Mouse (Mus musculus) granulocyte monocyte progenitor cell, adult 5-6 weeks (primary cell): ENCODE measurements around the gene Ctbp2. TPM values are rescaled to one million over a fixed set of nuclear protein-coding genes. Genes with fewer than 3 reads are reported as not detected.

ENCODE experiments used
- ATAC-seq: replicated peaks from 2 replicates; pipeline ENCODE4 v1.8.0; 2016; ENCODE audit warnings: mild to moderate bottlenecking, moderate TSS enrichment, inconsistent platforms; ENCODE audit not compliant: poor library complexity, severe bottlenecking
- total RNA-seq, 2 experiments: library from RNA; stranded (forward) in 1 of 2; stranded (reverse) in 1 of 2; fragments of 200-712, 200-1000 nt in 1 of 2; fragments of >200 nt in 1 of 2; fragmentation: Nextera tagmentation in 1 of 2; gene quantifications; 2 replicates each; pipeline ENCODE4 v1.2.3; 2014 to 2017

Gene Ctbp2
- total RNA-seq, 2 experiments from 2014 or later = 40.8 to 55.5 TPM

DNA sequence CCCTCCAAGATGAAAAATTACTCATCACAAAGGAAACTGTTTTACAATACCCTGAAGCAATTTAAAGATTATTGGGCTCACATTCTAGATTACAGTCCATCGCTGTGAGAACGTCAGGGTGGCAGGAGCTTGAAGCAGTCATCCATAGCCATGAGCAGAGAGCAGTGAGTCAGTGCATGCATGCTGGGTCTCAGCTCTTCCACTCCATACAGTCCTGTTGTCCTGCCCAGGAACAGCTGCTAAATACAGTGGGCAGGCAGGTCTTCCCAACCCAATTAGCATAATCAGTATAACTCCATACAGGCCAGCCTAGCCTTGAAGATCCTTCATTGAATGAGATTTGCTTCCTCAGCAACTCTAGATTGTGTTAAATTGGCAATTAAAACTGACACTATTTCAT lies 148.1 kb downstream of the Ctbp2 start:
- no peak for ATAC-seq

DNA sequence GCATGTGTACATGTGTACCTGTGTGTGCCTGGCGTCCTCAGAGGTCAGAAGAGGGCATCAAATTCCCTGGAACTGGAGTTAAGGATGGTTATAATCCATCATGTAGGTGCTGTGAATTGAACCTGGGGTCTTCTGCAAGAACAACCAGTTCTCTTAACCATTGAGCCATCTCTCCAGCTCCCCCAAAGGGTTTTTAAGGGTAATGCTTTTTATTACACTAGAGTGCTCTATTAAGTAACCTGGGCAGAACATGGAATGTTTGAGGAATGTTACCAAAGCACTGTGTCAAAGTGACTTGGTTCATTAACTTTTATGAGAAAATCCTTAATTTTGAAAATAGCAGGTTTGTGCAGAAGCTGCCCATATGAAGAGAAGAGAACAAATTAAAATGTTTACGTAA lies 152.1 kb downstream of the Ctbp2 start:
- ATAC-seq = no peak

DNA sequence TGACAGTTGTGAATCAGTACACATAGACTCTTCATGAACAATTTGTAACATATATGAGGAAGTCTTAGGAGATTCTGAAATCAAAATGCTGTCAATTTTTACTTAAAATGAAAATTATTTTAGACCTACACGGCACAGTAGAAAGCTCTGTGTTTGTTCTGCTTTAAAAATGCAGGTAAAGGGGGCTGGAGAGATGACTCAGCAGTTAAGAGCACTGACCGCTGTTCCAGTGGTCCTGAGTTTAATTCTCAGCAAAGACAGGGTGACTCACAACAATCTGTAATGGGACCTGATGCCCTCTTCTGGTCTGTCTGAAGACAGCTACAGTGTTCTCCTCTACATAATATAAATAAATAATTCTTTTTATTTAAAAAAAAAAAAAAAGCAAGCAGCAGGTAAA lies 158.4 kb downstream of the Ctbp2 start:
- no peak for ATAC-seq

DNA sequence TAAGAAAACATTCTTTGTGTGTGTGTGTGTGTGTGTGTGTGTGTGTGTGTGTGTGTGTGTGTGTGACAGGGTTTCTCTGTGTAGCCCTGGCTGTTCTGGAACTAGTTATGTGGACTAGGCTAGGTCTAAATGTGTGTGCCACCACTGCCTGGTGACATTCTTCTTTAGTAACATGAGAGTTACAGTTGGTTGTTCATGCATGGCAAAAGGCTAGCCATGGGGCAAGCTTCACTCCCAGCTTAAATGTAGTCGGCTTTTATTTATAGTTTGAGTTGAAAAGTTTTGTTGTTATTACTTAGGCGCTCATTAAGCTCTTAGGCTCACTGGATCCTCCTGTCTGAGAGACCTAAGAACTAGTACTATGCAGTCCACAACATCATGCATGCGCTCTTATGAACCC lies 159.8 kb downstream of the Ctbp2 start:
- ATAC-seq = no peak

DNA sequence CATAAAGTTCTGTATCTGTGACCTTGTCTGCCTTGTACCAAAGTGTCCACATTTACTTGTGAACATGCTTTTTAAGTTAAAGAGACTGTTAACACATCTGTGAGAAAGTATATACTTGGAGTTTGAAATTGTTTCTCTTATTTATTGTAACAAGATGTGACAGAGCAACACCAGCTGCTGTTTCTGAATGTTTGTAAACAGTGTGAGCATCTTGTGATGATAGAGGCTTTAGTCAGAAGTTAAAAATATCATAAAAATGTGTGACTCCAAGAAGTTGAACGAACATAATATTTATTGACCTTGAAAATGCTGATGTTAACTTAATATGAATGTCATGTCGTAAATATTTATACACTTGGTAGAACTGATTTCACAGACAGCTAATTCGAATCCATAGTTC lies 173.5 kb downstream of the Ctbp2 start:
- no peak for ATAC-seq

DNA sequence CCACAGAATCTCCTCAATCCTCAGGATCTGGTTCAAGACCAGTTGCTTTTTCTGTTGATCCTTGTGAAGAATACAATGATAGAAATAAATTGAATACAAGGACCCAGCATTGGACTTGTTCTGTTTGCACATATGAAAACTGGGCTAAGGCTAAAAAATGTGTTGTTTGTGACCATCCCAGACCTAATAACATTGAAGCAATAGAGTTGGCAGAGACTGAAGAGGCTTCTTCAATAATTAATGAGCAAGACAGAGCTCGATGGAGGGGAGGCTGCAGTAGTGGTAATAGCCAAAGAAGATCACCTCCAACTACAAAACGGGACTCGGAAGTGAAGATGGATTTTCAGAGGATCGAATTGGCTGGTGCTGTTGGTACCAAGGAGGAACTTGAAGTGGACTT lies 174.2 kb downstream of the Ctbp2 start:
- no peak for ATAC-seq

DNA sequence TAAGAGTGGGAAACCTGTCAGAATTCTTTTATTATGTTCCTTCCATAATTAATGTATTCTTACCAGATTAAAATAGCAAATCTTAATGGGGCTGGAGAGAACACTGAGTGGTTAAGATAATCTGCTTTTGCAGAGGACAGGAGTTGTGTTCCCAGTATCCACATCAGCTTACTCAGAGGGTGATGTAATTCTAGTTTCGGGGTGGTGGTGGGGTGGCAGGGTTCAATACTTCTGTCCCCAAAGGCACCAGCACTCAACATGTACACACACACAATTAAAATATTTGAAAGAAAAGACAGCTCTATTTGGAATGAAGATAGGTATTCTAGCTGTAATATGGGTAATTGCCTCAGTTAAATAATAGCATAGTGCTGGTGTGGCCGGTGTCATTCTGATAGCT lies 183.6 kb downstream of the Ctbp2 start:
- no peak for ATAC-seq

DNA sequence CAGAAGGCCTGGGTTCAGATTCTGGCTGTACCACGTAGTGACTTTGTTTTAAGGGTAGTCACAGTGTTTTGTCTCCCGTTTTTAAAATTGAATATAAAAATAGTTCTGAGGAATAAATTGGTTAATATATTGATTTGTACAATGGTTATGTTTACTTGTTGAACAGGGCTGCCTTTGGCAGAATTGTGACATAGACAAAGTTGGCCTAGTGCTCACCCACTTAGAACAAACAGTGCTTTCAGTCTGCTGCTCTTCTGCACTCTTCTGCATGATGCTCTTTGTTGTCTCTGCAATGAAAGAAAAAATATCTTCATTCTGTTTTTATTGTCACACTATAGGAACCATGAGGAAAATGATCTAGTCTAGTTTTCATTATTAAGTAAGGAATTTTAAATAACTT lies 185.0 kb downstream of the Ctbp2 start:
- ATAC-seq = no peak

Other genes with a start within 250 kb of the Ctbp2 start
- 18.8 and 21.6 TPM in 2 replicates for gene Zranb1, start 193.2 kb downstream of the Ctbp2 start, total RNA-seq (2014; fragmentation: Nextera tagmentation)
- 46.8 and 70.1 TPM in 2 replicates for gene Zranb1, start 193.2 kb downstream of the Ctbp2 start, total RNA-seq (2017)
- not detected in 2 replicates for gene Fgfr2, start 1.0 kb downstream of the Ctbp2 start, total RNA-seq (2014; fragmentation: Nextera tagmentation)
- gene Fgfr2, start 1.0 kb downstream of the Ctbp2 start, total RNA-seq (2017) = not detected in 2 replicates